Mouse (Mus musculus) kidney, adult 2 months (tissue): ENCODE data around the gene Figla.

Experiments
- CTCF ChIP-seq: fragments of 200-500 bp; conservative IDR thresholded peaks from 2 replicates; pipeline ENCODE4 v1.5.1; 2011; ENCODE audit warnings: low read depth, mild to moderate bottlenecking, control low read depth, low read length, moderate library complexity, mixed read lengths; ENCODE audit not compliant: insufficient read depth, insufficient read length
- POLR2A ChIP-seq: fragments of 200-500 bp; IDR thresholded peaks from one replicate; pipeline ENCODE4 v1.6.1; 2011; ENCODE audit warnings: low read depth, low read length, control low read depth

GRCm38 (mm10) chr6:86028601-86029322 lies 12.8 kb downstream of the Figla start, which contains the start of gene Add2:
- TF ChIP-seq POLR2A (no peak), CTCF (no peak)
